Mouse (Mus musculus) forebrain, embryonic 15.5 days (tissue): ENCODE data around the gene Lrit3. TPM values are rescaled to one million over a fixed set of nuclear protein-coding genes. Genes with fewer than 3 reads are reported as not detected.

Source experiments
- ATAC-seq: fragments of 200-750 bp; cut with Nextera tagmentation; replicated peaks from 2 replicates; pipeline ENCODE4 v1.8.0; 2017; ENCODE audit warnings: mild to moderate bottlenecking, moderate TSS enrichment, moderate library complexity
- H3K27ac ChIP-seq: fragments of 300-500 bp; sonication (generic); replicated peaks from 2 replicates; pipeline ENCODE4 v1.5.1; 2015; ENCODE audit warnings: mild to moderate bottlenecking, inconsistent platforms
- H3K27me3 ChIP-seq: fragments of 300-500 bp; sonication (generic); 2 replicates; pipeline ENCODE4 v1.6.1; 2015; ENCODE audit warnings: inconsistent platforms
- H3K36me3 ChIP-seq: fragments of 300-500 bp; sonication (generic); 2 replicates; pipeline ENCODE4 v1.6.1; 2015; ENCODE audit warnings: mild to moderate bottlenecking, inconsistent platforms
- H3K4me1 ChIP-seq: fragments of 300-500 bp; sonication (generic); 2 replicates; pipeline ENCODE4 v1.6.1; 2015; ENCODE audit warnings: inconsistent platforms
- H3K4me2 ChIP-seq: fragments of 300-500 bp; sonication (generic); replicated peaks from 2 replicates; pipeline ENCODE4 v1.6.1; 2015; ENCODE audit warnings: mild to moderate bottlenecking, inconsistent platforms
- H3K4me3 ChIP-seq: fragments of 300-500 bp; sonication (generic); 2 replicates; pipeline ENCODE4 v1.5.1; 2015; ENCODE audit warnings: mild to moderate bottlenecking, inconsistent platforms
- H3K9ac ChIP-seq: fragments of 300-500 bp; sonication (generic); replicated peaks from 2 replicates; pipeline ENCODE4 v1.6.1; 2015; ENCODE audit warnings: mild to moderate bottlenecking, inconsistent platforms
- H3K9me3 ChIP-seq: fragments of 300-500 bp; sonication (generic); 2 replicates; pipeline ENCODE4 v1.6.1; 2016; ENCODE audit warnings: inconsistent platforms
- WGBS: fragments of 180-500 bp; shearing (Covaris S2); methylation state at CpG from one replicate; pipeline ENCODE4 v1.1.7; 2015; ENCODE audit warnings: mixed read lengths; 5-methylcytosine and 5-hydroxymethylcytosine counted together
- polyA plus RNA-seq: library from polyadenylated mRNA; unstranded; fragments of >200 nt; fragmentation: Nextera tagmentation; extraction: Ambion mirVana; gene quantifications from 2 replicates; pipeline ENCODE4 v1.2.1, GENCODE M21; 2015

Gene Lrit3
- polyA plus RNA-seq = not detected in 2 replicates

DNA sequence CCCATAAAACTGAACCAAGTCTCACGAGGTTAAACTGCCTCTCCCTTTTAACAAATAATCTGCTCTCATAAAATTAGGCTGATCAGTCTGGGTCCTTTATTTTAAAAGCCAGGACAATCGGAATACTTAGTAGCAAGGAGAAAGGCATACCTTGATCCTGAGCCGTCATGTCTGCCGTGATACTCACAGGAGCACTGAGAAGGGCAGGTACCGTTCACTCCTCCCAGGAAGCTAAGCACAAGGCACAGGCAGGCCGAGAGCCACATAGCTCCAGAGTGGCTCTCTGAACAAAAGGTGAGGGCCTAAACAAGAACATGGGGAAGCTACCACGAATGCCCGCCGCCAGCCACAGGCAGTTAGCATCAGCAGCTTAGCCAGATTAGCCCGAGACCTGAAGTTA lies at the start of gene Lrit3:
TSS of gene Lrit3 (minus strand) at position 266 of the 400 bp plus-strand sequence.
- no peak for ATAC-seq
- no peak within 1 kb of the TSS for H3K4me2 ChIP-seq

GRCm38 (mm10) chr3:129846846-129847245 lies 43.0 kb upstream of the Lrit3 start:
- Histone ChIP-seq H3K4me1 (no peaks in the 10 kb centered on the region), H3K4me3 (no peak overlapping the region), H3K9ac (no peak overlapping the region), H3K27me3 (no peaks in the 10 kb centered on the region), H3K27ac (no peak overlapping the region), H3K4me2 (no peak overlapping the region), H3K9me3 (no peaks in the 10 kb centered on the region), H3K36me3 (no peaks in the 10 kb centered on the region)
- ATAC-seq = no peak
- WGBS = 83% methylated on average over 7 of the region's 7 CpGs

More for the DNA sequence above, at the start of gene Lrit3:
- Histone ChIP-seq H3K4me1 (no peaks in the 10 kb centered on the region), H3K9ac (no peak within 1 kb of the TSS), H3K36me3 (no peaks in the 10 kb centered on the region), H3K27ac (no peak within 1 kb of the TSS), H3K27me3 (no peaks in the 10 kb centered on the region), H3K4me3 (no peak within 1 kb of the TSS), H3K9me3 (no peaks in the 10 kb centered on the region)
- WGBS = 80% methylated on average over 10 of the region's 10 CpGs

DNA sequence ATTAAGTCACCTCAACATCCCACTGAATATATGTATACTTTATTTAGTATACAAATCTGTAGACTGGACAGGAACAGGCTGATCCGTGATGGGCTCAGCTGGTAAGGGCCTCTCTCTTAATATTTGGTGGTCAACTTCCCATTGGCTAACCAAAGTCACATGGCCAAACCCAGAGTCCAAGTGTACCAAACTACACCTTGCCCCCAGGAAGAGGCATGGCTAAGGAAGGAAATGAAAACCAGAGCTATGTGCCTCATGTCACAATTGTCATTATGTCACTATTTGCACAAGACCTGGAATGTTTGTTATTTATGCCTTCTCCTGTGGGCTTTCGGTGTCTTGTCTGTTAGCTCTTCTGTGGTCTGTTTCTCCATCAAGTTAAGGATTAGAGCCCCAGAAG lies 42.0 kb upstream of the Lrit3 start:
- Histone ChIP-seq H3K36me3 (no peaks in the 10 kb centered on the region), H3K4me2 (no peak overlapping the region), H3K27me3 (no peaks in the 10 kb centered on the region), H3K4me3 (no peak overlapping the region), H3K9me3 (no peaks in the 10 kb centered on the region), H3K9ac (no peak overlapping the region), H3K4me1 (no peaks in the 10 kb centered on the region), H3K27ac (no peak overlapping the region)
- 90% methylated on average over 2 of the region's 2 CpGs for WGBS
- ATAC-seq = no peak

- ATAC-seq = no peak
Observed at GRCm38 (mm10) chr3:129838017-129838416, 34.2 kb upstream of the Lrit3 start.

DNA sequence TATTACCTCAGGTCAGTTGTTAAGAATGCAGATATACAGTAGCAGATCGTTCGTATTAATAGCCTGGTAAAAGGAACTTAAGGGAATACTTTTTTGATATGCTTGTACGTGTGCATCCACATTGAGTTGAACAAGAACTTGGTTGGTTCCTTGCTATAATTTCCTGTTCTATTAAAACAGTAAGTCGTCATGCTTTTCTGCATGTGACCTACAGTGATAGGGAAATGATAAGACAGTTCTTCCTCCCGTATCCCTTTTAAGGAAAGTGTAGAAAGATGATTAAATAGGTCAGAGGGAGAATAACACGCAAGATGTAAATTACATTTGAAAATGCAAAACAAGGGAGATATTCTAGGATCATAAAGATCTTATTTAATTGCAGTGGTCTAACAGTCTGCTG lies 33.1 kb upstream of the Lrit3 start:
- Histone ChIP-seq H3K9me3 (no peaks in the 10 kb centered on the region), H3K4me2 (no peak overlapping the region), H3K4me3 (no peak overlapping the region), H3K27ac (no peak overlapping the region), H3K36me3 (no peaks in the 10 kb centered on the region), H3K27me3 (0 out of 2 replicates have a peak, but pooled peaks cover 2% of the 10 kb centered on the region), H3K9ac (no peak overlapping the region), H3K4me1 (no peaks in the 10 kb centered on the region)
- no peak for ATAC-seq
- WGBS = 90% methylated on average over 6 of the region's 6 CpGs

More at GRCm38 (mm10) chr3:129838017-129838416, 34.2 kb upstream of the Lrit3 start:
- H3K4me3 ChIP-seq = no peak overlapping the region
- no peak overlapping the region for H3K27ac ChIP-seq
- no peaks in the 10 kb centered on the region for H3K36me3 ChIP-seq
- H3K9me3 ChIP-seq = no peaks in the 10 kb centered on the region
- 0 out of 2 replicates have a peak, but pooled peaks cover 2% of the 10 kb centered on the region for H3K27me3 ChIP-seq
- WGBS = 50% methylated on average over 7 of the region's 7 CpGs
- H3K4me2 ChIP-seq = no peak overlapping the region
- H3K4me1 ChIP-seq = no peaks in the 10 kb centered on the region
- no peak overlapping the region for H3K9ac ChIP-seq

DNA sequence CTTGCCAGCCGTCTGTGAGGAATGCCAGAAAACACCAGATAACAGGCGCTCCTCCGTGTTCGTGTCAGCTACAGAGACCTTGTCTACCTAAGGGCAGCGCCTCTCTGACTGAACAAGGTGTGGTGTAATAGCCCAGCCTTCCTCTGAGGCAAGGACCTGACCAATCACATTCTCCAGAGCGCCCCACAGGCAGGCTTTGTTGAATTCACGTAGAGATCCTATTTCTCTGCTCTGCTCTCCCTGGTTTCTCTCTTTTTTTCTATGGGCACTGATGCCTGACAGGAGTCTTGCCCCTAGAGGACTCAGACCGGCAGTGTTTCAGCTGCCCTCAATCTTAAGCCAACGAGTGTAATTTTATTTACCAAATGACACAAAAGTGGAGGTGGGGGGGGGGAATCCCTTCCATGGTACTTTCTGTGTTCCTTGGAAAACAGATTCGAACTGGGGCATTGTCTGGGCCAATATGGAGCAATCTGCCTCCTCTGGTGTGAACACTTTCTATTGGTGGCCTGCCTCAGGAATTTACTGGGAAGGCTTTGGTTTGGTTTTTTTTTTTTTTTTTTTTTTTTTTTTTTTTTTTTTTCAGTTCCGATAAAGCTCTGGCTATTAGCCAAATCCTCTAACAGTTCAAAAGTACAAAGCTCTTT lies 32.3 kb upstream of the Lrit3 start:
- H3K27ac ChIP-seq = no peak overlapping the region
- H3K9ac ChIP-seq = no peak overlapping the region
- no peak for ATAC-seq
- 15% methylated on average over 11 of the region's 11 CpGs for WGBS
- no peak overlapping the region for H3K4me3 ChIP-seq
- H3K9me3 ChIP-seq = no peaks in the 10 kb centered on the region
- H3K4me2 ChIP-seq = no peak overlapping the region
- no peaks in the 10 kb centered on the region for H3K4me1 ChIP-seq
- no peaks in the 10 kb centered on the region for H3K36me3 ChIP-seq
- 0 out of 2 replicates have a peak, but pooled peaks cover 2% of the 10 kb centered on the region for H3K27me3 ChIP-seq

DNA sequence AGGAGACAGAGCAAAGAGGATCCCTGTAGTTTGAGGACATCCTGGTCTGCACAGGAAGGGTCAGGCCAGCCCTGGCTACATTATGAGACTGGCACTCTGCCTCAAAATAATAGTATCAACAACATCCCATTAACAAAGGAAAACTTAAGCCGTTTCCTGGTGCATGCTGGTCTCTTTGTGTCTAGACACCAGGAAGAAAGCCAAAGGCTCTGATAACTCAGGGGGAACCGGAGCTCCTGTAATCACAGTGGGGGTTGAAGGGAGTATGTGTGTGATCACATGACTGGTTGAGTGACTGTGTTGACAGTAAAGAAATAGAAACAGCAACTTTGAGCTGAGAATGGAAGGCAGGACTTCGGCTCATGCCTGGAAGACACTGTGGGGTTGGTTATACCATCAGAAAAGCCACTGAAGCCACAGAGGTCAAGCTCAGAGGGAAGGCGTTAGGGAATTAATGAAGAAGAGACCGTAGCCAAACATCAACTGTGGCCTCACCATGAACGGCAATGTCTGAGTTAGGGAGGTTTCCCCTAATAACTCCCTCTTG lies 31.6 kb upstream of the Lrit3 start, which contains the start of gene Cfi:
TSS of gene Cfi (plus strand) at position 497 of the 547 bp plus-strand sequence.
- H3K27me3 ChIP-seq = 0 out of 2 replicates have a peak, but pooled peaks cover 2% of the 10 kb centered on the region
- no peak within 1 kb of the TSS for H3K4me3 ChIP-seq
- no peaks in the 10 kb centered on the region for H3K36me3 ChIP-seq
- no peak within 1 kb of the TSS for H3K9ac ChIP-seq
- H3K9me3 ChIP-seq = no peaks in the 10 kb centered on the region
- WGBS = 73% methylated on average over 6 of the region's 6 CpGs
- H3K4me1 ChIP-seq = no peaks in the 10 kb centered on the region
- no peak for ATAC-seq
- H3K4me2 ChIP-seq = no peak within 1 kb of the TSS
- no peak within 1 kb of the TSS for H3K27ac ChIP-seq

DNA sequence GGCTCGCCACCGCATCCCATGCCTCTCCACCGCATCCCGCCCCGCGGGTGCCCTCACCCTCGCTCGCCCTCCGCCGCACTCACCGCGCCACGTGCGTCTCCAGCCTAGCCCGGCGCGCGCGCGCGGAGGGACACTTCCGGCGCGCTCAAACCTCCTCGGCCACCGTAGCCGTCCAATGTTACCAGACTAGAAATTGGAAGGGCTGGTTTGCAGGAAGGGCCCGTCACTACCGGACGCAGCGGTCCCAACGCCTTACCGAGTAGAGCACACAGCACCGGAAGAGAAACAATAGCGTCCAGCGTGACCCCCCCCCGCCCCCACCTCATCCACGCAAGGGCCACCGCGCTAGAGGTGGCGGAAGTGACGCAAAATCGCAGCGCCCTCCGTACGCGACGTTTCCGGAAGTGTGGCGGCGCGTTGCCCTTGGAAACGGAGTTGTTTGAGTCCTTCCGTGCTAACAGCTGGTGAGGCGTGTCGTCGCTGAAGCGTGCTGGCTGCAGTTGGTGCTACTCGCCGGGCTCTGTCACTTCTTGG lies 27.3 kb upstream of the Lrit3 start, which contains the start of gene Gar1:
TSS of gene Gar1 (minus strand) at position 362 of the 534 bp plus-strand sequence.
- Histone ChIP-seq H3K4me2 (peak within 1 kb of the TSS; percentile 66), H3K9me3 (no peaks in the 10 kb centered on the region), H3K36me3 (0 out of 2 replicates have a peak, but pooled peaks cover 3% of the 10 kb centered on the region), H3K27me3 (0 out of 2 replicates have a peak, but pooled peaks cover 2% of the 10 kb centered on the region), H3K27ac (peak within 1 kb of the TSS; percentile 91), H3K4me1 (peaks cover 15% of the 10 kb centered on the region), H3K4me3 (peak within 1 kb of the TSS; percentile 78), H3K9ac (peak within 1 kb of the TSS; percentile 66)
- peak; percentile 95 for ATAC-seq
- under 1% methylated on average over 60 of the region's 60 CpGs for WGBS

- Histone ChIP-seq H3K4me1 (peaks cover 15% of the 10 kb centered on the region), H3K9me3 (no peaks in the 10 kb centered on the region), H3K9ac (peak overlapping the region; percentile 66), H3K4me2 (peak overlapping the region; percentile 66), H3K4me3 (peak overlapping the region; percentile 78), H3K36me3 (0 out of 2 replicates have a peak, but pooled peaks cover 3% of the 10 kb centered on the region), H3K27me3 (0 out of 2 replicates have a peak, but pooled peaks cover 2% of the 10 kb centered on the region), H3K27ac (peak overlapping the region; percentile 91)
- no peak for ATAC-seq
- WGBS = 1% methylated on average over 45 of the region's 45 CpGs
Observed at GRCm38 (mm10) chr3:129830626-129831025, 26.8 kb upstream of the Lrit3 start.

DNA sequence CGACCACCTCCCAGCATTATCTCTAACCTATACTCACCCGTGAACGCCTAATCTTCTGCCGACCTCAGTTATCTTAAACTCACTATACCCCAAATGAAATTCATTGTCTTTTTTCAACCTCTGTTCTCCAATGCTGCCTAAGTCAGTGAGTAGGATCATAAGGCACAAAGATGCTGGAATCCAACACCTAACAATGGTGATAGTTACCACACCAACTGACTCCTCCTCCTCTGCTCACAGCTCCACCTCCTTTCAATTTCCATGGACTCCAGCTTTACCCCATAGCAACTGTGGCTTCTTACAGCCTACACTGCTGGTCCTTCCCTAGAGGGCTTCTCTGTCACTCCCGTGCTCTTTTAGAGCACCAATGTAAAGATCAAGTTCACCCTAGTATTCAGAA lies 23.9 kb upstream of the Lrit3 start:
- peaks cover 15% of the 10 kb centered on the region for H3K4me1 ChIP-seq
- H3K4me2 ChIP-seq = no peak overlapping the region
- no peak overlapping the region for H3K4me3 ChIP-seq
- WGBS = 93% methylated on average over 5 of the region's 5 CpGs
- no peaks in the 10 kb centered on the region for H3K9me3 ChIP-seq
- H3K9ac ChIP-seq = no peak overlapping the region
- H3K27ac ChIP-seq = no peak overlapping the region
- no peak for ATAC-seq
- no peaks in the 10 kb centered on the region for H3K27me3 ChIP-seq
- H3K36me3 ChIP-seq = peaks cover 21% of the 10 kb centered on the region

DNA sequence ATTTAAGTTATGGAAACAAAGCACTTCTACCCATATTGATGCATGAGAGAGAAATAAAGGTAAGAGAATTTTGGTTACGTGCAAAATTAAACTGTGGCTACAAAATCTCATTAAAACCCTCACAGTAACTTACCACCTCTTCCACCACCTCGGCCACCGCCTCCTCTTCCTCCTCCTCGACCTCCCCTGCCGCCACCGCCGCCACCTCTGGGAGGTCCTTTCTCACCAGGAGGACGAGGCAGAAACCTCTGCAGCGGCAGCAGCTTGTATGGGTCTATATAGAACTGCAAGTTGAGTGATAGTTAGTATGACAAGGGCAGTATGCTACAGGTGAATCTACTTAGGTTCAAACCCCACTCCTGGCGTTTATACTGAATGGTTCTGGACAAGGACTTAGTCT lies 22.9 kb upstream of the Lrit3 start:
- WGBS = 89% methylated on average over 10 of the region's 10 CpGs
- H3K36me3 ChIP-seq = peaks cover 24% of the 10 kb centered on the region
- H3K9ac ChIP-seq = no peak overlapping the region
- no peak for ATAC-seq
- H3K27me3 ChIP-seq = no peaks in the 10 kb centered on the region
- peaks cover 15% of the 10 kb centered on the region for H3K4me1 ChIP-seq
- no peak overlapping the region for H3K4me2 ChIP-seq
- no peak overlapping the region for H3K4me3 ChIP-seq
- H3K27ac ChIP-seq = no peak overlapping the region
- no peaks in the 10 kb centered on the region for H3K9me3 ChIP-seq

GRCm38 (mm10) chr3:129824891-129825290 lies 21.1 kb upstream of the Lrit3 start:
- Histone ChIP-seq H3K4me3 (no peak overlapping the region), H3K4me2 (no peak overlapping the region), H3K9me3 (no peaks in the 10 kb centered on the region), H3K27ac (no peak overlapping the region), H3K36me3 (peaks cover 26% of the 10 kb centered on the region), H3K27me3 (no peaks in the 10 kb centered on the region), H3K9ac (no peak overlapping the region), H3K4me1 (peaks cover 10% of the 10 kb centered on the region)
- WGBS = 93% methylated on average over 10 of the region's 10 CpGs
- no peak for ATAC-seq
